Mouse (Mus musculus) monocyte, adult 2 months (primary cell): Measurements from ENCODE around the gene B4galnt2.

Experiments
- DNase-seq, 2 experiments: peaks; one replicate each; pipeline ENCODE4 v3.0.0; 2022; ENCODE audit warnings: low spot score in 2 of 2, low read depth in 1 of 2

Gene B4galnt2

GRCm38 (mm10) chr11:95840694-95841497 is 73.8 kb downstream of the B4galnt2 start:
- DNase-seq, result no peak

- DNase-seq, result no peak
Observed at GRCm38 (mm10) chr11:95838999-95839868, 75.5 kb downstream of the B4galnt2 start.

- DNase-seq, result no peak
Observed at GRCm38 (mm10) chr11:95838598-95838997, 76.1 kb downstream of the B4galnt2 start.

GRCm38 (mm10) chr11:95837059-95837458 is 77.6 kb downstream of the B4galnt2 start, which contains the start of gene Gngt2:
Gngt2 (plus strand) TSS chr11:95837216.
- DNase-seq, result no peak

GRCm38 (mm10) chr11:95836433-95836832 is 78.3 kb downstream of the B4galnt2 start:
- DNase-seq, result no peak

GRCm38 (mm10) chr11:95835832-95836231 is 78.9 kb downstream of the B4galnt2 start:
- no peak for DNase-seq

- peak in 1 of 2 experiments; percentile 33 for DNase-seq
Observed at GRCm38 (mm10) chr11:95834742-95835710, 79.7 kb downstream of the B4galnt2 start.

- DNase-seq, result peak in 1 of 2 experiments; percentile 69
Observed at GRCm38 (mm10) chr11:95834143-95834667, 80.5 kb downstream of the B4galnt2 start.

GRCm38 (mm10) chr11:95833631-95834142 is 81.0 kb downstream of the B4galnt2 start:
- DNase-seq, result no peak

GRCm38 (mm10) chr11:95833006-95833570 is 81.6 kb downstream of the B4galnt2 start:
- no peak for DNase-seq

GRCm38 (mm10) chr11:95832129-95833005 is 82.3 kb downstream of the B4galnt2 start:
- no peak for DNase-seq

- DNase-seq, result no peak
Observed at GRCm38 (mm10) chr11:95831641-95832040, 83.0 kb downstream of the B4galnt2 start.

GRCm38 (mm10) chr11:95831276-95831619 is 83.4 kb downstream of the B4galnt2 start:
- DNase-seq, result no peak

GRCm38 (mm10) chr11:95830411-95831275 is 84.0 kb downstream of the B4galnt2 start:
- no peak for DNase-seq

GRCm38 (mm10) chr11:95829526-95830050 is 85.1 kb downstream of the B4galnt2 start:
- DNase-seq, result no peak

- no peak for DNase-seq
Observed at GRCm38 (mm10) chr11:95828181-95828964, 86.3 kb downstream of the B4galnt2 start.

- DNase-seq, result peak in 1 of 2 experiments; percentile 56
Observed at GRCm38 (mm10) chr11:95827464-95828085, 87.1 kb downstream of the B4galnt2 start.
